Mouse (Mus musculus) stomach, postnatal 0 days (tissue): ENCODE results near the gene Dmac1.

ENCODE experiments used
- CTCF ChIP-seq: IDR thresholded peaks from 2 replicates; pipeline ENCODE4 v1.5.1; 2016; ENCODE audit warnings: antibody characterized with exemption, low read depth, mild to moderate bottlenecking, moderate library complexity
- EP300 ChIP-seq: optimal IDR thresholded peaks from 2 replicates; pipeline ENCODE3; 2016; ENCODE audit warnings: antibody characterized with exemption

GRCm38 (mm10) chr4:75311305-75311704 lies 33.2 kb upstream of the Dmac1 start:
- TF ChIP-seq CTCF: no peak
- TF ChIP-seq EP300: no peak
